Mouse (Mus musculus) lung, adult 2 months (tissue): ENCODE measurements around the gene Pde10a.

Experiments
- CTCF ChIP-seq: fragments of 200-500 bp; IDR thresholded peaks from 2 replicates; pipeline ENCODE4 v1.5.1; 2011; ENCODE audit warnings: mild to moderate bottlenecking, low read length, control low read depth; ENCODE audit not compliant: insufficient read depth
- POLR2A ChIP-seq: fragments of 200-500 bp; IDR thresholded peaks from 2 replicates; pipeline ENCODE4 v1.6.1; 2011; ENCODE audit warnings: low read depth, mild to moderate bottlenecking, control low read depth, low read length, borderline replicate concordance; ENCODE audit errors: extremely low read depth

DNA sequence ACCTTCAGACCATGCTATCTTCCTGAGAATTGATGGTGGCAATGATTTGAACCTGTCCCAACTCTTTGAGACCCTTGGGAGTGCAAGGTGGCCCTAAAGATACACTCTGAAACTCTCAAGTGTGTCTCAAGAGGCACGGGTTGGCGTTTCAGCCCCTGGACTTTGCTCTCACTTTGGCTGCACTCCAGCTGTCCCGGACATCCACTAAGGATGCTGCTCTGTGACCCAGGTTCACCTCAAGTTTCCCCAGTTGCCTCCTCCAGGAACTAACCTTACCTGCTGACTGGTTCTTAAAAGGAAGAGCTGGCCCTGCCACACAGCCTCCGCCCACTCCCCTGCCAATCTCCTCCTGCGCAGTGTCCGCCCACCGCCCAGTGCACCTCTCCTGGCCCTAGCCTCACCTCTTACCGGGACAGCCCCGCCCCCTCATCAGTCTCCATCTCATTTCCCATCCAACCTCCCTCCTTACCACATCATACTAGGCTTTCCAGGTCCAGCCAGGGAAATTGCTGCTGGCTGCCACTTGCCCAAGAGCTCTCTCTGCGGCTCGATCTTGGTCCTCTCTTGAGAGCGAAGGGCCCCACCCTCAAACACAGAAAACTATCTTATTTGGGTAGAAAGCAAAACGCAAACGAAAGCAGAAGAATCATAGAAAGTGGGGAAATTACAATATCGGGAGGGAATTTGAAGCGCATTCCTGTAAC lies 133.7 kb downstream of the Pde10a start:
- TF ChIP-seq CTCF (no peak), POLR2A (no peak)
